Mouse (Mus musculus): ENCODE data around the gene Trpm6.

GRCm38 (mm10) chr19:18817425-18817824 is 67.6 kb downstream of the Trpm6 start:
- no peak for TF ChIP-seq CTCF (IDR thresholded peaks at IDR 0.05)
- no peak for TF ChIP-seq POLR2A (IDR thresholded peaks at IDR 0.05; ENCODE audit: insufficient read depth, low read depth, low read length)

Data from heart, adult 2 months (tissue).